ENCODE assay signal across 10 mouse cellular contexts in the genomic region with DNA sequence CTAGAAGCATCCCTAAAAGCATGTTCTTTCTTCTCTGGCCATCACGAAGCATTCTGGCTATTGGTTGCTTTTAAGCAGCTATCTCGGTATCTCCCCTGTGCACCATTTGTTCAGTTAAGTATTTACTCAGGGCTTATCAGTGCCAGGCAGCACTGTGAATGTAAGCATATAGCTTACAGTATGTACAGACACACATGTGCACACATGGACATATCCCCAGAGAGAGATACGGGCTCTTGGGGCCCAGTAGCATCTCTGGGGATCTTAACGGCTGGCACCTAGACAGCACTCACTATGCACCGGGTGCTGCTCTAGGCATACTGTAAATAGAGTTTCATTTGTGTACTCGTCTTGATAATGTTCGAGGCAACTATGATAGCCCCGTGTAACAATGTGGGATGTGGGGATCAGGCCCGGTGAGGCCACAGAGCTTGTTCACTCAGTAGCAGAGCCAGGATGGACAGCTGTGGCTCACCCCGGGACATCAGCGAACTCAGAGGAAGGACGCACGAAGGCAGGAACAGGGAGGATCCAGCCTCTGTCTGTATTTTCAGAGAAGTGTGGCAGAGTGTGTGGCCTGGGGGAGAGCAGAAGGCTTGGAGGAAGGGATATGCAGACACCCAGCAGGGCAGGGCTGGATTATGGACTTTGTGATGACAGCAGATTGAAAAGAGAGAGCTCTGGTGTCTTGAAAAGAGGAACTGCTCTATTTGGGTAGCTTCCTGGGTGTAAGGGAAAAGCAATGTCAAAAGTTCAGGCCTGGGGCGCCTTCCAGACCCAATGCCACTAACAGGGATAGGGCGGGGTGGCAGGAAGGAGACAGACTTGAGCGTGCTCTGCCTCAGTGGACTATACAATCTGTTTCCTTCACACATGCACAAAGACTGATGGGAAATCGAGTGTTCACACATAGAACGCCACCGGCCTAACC. TPM values are rescaled to one million over a fixed set of nuclear protein-coding genes. Genes with fewer than 3 reads are reported as not detected.
DNase-seq lines count a peak whose midpoint lies in the region; ATAC-seq and TF ChIP-seq lines count a peak whose summit lies in the region.
"Had no signal": no experiment of that assay in that cellular context is flagged by ENCODE, and none has a peak within 500 bp of the region (broad histone marks: within the 10 kb centered on the region; RNA-seq: fewer than 3 reads in every experiment).

No protein-coding gene starts in this region.

- intact Hi-C loops in gastrocnemius, adult 2 months (cut with DNase I) = no loop called here

- ATAC-seq in erythroblast, adult 5-6 weeks (replicated peaks; ENCODE audit: low FRiP score, poor library complexity, severe bottlenecking) = peak; percentile 91
- peak; percentile 98 for ATAC-seq in liver, embryonic 16.5 days (ENCODE audit: low read depth)
- no peak for ATAC-seq in forebrain, embryonic 12.5 days (ENCODE audit: low FRiP score)

- H3K27me3 ChIP-seq in liver, embryonic 16.5 days (ENCODE audit: control insufficient read depth, insufficient read depth, low read depth, low read length) = no peaks in the 10 kb centered on the region
- no peaks in the 10 kb centered on the region for H3K27me3 ChIP-seq in forebrain, embryonic 12.5 days
- H3K27me3 ChIP-seq: embryonic facial prominence, embryonic 13.5 days had no signal

- H3K9me3 ChIP-seq in liver, embryonic 16.5 days (replicated peaks; ENCODE audit: control insufficient read depth, low read length) = no peaks in the 10 kb centered on the region
- no peaks in the 10 kb centered on the region for H3K9me3 ChIP-seq in forebrain, embryonic 12.5 days
- H3K9me3 ChIP-seq: embryonic facial prominence, embryonic 13.5 days had no signal

- 18% methylated on average over 19 of the region's 19 CpGs for WGBS in liver, embryonic 16.5 days (ENCODE audit: insufficient replicate concordance)
- 84% methylated on average over 19 of the region's 19 CpGs for WGBS in forebrain, embryonic 12.5 days

- H3K27ac ChIP-seq in gastrocnemius, adult 2 months = peak overlapping the region; percentile 54
- peak overlapping the region; percentile 96 for H3K27ac ChIP-seq in liver, embryonic 16.5 days (ENCODE audit: low read length)
- no peak overlapping the region for H3K27ac ChIP-seq in forebrain, embryonic 12.5 days
- H3K27ac ChIP-seq: embryonic facial prominence, embryonic 13.5 days had no signal

- H3K4me2 ChIP-seq in liver, embryonic 16.5 days (ENCODE audit: low read depth, low read length) = peak overlapping the region; percentile 51
- no peak overlapping the region for H3K4me2 ChIP-seq in forebrain, embryonic 12.5 days
- H3K4me2 ChIP-seq: embryonic facial prominence, embryonic 13.5 days had no signal

- no peaks in the 10 kb centered on the region for H3K36me3 ChIP-seq in liver, embryonic 16.5 days (ENCODE audit: control insufficient read depth, insufficient read depth)
- H3K36me3 ChIP-seq in forebrain, embryonic 12.5 days (replicated peaks) = no peaks in the 10 kb centered on the region
- H3K36me3 ChIP-seq: embryonic facial prominence, embryonic 13.5 days had no signal

- no peak overlapping the region for H3K4me3 ChIP-seq in gastrocnemius, adult 2 months
- peak overlapping the region; percentile 25 for H3K4me3 ChIP-seq in liver, embryonic 16.5 days (ENCODE audit: low read depth, low read length)
- no peak overlapping the region for H3K4me3 ChIP-seq in forebrain, embryonic 12.5 days (replicated peaks)
- H3K4me3 ChIP-seq: embryonic facial prominence, embryonic 13.5 days had no signal

- TF ChIP-seq CTCF in gastrocnemius, adult 2 months (IDR thresholded peaks at IDR 0.05) = no peak

- DNase-seq in gastrocnemius, adult 2 months = peak; percentile 41
- DNase-seq in gastrocnemius, postnatal 10 days = no peak
- peak; percentile 40 to 54 for DNase-seq in spleen, adult 18-20 months
- no peak for DNase-seq in embryo, embryonic 9.5 days (ENCODE audit: extremely low spot score)
- no peak for DNase-seq in thymus, postnatal 25 days
- DNase-seq: kidney, postnatal 10 days had no signal

- peak overlapping the region; percentile 58 for H3K9ac ChIP-seq in liver, embryonic 16.5 days (ENCODE audit: low read depth, low read length)
- no peak overlapping the region for H3K9ac ChIP-seq in forebrain, embryonic 12.5 days
- H3K9ac ChIP-seq: embryonic facial prominence, embryonic 13.5 days had no signal

- peaks cover 53% of the 10 kb centered on the region for H3K4me1 ChIP-seq in liver, embryonic 16.5 days (ENCODE audit: control insufficient read depth, low read depth, low read length)
- H3K4me1 ChIP-seq in forebrain, embryonic 12.5 days = no peaks in the 10 kb centered on the region
- H3K4me1 ChIP-seq: embryonic facial prominence, embryonic 13.5 days had no signal

RNA-seq across cellular contexts. Expression of a gene that starts 57.6 kb away (rescaled TPM):
- total RNA-seq in gastrocnemius, adult 2 months (2021) = 1 to 10 TPM; 5.7 to 9.6 TPM
- total RNA-seq in gastrocnemius, postnatal 10 days (2021) = 10 to 100 TPM in 1 of 2 experiments, 1 to 10 TPM in 1; 8.4 to 11.5 TPM
- 1.0 TPM in 1 of 2 replicates, not detected in the other for total RNA-seq in erythroblast, adult 5-6 weeks (2015; ENCODE audit: low replicate concordance)
- 0.28 and 1.1 TPM in 2 replicates for total RNA-seq in erythroblast, adult 5-6 weeks (2017; ENCODE audit: low replicate concordance)
- polyA plus RNA-seq in liver, embryonic 16.5 days (2015; fragmentation: Nextera tagmentation; extraction: Ambion mirVana) = 24.3 and 26.4 TPM in 2 replicates
- 3.0 and 3.3 TPM in 2 replicates for polyA plus RNA-seq in forebrain, embryonic 12.5 days (2016; fragmentation: Nextera tagmentation; extraction: Ambion mirVana)

Comparison
In these comparisons a context has a peak if more than half of its experiments do, and no peak if none do; other contexts are left out.
1. DNase-seq: peak in gastrocnemius, adult 2 months (single experiment) and spleen, adult 18-20 months (2 of 2); none in gastrocnemius, postnatal 10 days (single experiment), embryo, embryonic 9.5 days (single experiment) and thymus, postnatal 25 days (single experiment).